Mouse (Mus musculus) adrenal gland (tissue): ENCODE data around the gene Uck2.

ENCODE experiments used
- intact Hi-C: fragments of 180-260 bp; cut with DNase I; formaldehyde crosslinking; loops from one replicate; pipeline ENCODE4 v1.15.1; 2025

Gene Uck2

DNA sequence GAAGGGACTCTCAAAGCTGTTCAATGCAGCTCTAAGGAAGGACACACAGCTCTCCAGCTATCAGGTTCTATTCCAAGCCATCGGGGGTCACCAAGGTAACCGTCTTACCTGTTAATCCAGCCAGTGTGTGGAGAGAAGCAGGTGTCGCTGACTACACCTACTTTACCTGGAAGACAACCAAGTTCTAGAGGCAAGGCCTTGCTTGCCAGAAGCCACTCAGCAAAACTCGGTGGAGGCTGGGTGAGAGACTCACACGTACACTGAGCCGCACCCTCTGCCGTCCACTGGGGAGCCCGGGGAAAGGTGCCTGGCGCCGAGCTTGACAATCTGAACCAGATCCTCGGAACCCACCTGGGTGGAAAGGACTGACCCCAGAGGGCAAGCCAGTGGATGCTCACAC, 23.4 kb downstream of the Uck2 start:
- intact Hi-C loops: no loop called here

DNA sequence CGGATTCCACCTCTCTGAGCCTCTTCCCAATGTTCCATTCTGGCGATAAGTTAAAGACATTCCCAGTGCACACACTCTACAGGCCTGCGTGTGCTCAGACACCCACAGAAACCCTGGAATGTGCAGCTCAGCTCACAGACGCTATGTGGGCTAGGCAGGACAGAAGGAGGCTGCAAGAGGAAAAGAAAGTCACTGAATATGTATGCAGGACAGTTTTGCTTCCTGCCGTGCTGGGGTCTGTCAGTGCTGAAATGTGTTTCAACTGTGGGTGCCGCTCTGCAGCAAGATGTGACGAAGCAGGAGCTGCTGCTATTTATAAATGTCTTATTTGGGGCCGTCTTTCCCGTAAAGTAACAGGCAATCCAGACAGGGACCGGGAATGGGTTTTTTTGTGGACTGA, 25.4 kb downstream of the Uck2 start:
- intact Hi-C loops: no loop called here

DNA sequence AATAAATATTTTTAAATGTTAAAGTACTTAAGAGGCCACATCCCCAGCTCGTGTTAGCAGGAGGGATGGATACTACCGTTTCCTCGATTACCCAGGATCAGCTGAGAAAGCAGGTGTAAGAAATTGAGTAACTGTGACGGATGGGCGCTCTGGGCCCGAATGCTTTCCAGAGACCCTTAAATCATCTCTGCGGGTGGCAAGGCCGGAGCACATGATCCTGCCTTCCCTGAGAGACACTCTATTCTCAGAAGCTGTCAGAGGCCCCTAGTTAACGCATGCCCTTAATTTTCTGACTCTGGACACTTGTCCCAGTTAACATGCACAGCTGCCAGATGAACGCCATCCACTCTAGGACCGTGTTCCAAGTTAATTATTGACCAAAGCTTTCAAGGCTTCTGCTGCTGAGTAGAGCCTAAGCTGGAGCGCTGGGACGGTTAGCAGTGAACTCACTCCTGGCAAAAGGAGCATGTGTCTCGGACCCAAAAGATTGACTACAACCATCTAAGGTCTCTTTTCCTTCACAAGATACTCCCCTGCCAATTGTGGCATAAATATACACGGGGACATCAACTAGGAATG, 28.3 kb downstream of the Uck2 start:
- intact Hi-C loops: no loop called here

DNA sequence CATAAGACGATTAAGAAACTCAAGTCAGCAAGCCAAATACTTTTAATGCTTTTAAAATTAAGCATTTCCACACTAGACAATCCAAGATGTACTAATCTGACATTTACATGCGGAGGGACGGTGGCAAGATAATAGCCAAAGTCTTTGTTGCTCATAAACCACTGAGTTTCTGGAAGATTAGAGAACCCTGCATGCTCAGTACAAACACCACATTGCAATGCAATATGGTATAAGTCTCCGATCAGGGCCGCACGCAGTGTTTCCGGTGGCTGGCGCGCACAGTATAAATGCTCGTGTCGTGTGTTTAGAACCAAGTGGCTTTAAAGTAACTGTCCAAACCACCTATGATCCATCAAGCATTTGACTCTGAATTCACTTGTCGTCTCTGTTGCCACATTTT, 31.5 kb downstream of the Uck2 start:
- intact Hi-C loops: no loop called here

DNA sequence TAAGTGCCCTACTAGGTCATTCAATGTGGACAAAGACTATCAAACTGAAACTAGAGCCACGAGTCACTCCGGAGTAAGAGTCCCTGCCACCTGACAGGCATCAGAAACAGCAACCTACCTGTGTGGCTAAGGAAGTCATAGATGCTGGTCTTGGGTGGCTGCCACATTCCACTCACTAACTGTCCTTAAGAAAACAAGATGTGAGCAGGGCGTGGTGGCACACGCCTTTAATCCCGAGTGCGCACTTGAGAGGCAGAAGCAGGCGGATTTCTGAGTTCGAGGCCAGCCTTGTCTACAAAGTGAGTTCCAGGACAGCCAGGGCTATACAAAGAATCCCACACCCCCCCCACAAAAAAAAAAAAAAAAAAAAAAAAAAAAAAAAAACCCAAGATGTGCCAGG, 35.2 kb downstream of the Uck2 start:
- intact Hi-C loops: no loop called here

DNA sequence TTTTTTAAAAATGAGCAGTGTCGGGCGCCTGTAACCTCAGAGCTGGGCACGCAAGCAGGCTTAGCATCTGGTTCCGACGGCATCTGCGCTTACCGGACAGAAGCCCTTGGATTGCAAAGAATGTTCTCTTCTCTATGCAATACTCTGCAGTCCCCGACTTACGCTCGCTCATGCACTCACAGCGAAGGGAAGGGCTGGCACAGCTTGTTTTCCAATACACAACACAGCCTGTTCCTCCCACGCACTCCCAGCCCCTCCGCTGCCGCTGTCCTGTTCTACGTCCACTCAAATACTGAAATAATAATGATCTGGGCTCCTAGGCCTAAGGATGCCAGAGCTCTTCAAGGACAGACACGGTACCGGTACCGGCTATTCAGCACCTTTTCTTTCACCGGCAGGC, 35.9 kb downstream of the Uck2 start:
- intact Hi-C loops: no loop called here

DNA sequence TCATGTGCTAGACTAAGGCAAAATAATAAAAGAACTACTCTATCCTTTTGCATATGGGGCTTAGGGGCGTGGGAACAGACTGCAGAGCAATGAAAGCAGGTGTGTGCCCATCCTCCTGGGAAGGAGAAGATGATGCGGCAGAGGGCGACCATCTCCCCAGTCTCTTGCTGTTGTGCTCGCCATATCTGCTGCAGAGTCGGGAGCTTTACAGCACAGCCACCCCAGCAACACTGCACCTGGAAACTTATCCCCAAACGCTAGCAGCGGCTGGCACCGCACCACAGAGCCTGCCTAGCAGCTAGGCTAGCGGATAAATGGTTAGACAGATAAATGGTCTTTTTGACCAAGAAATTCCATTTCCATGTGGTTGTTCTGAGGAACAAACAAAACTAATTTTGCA, 37.2 kb downstream of the Uck2 start:
- intact Hi-C loops: no loop called here

DNA sequence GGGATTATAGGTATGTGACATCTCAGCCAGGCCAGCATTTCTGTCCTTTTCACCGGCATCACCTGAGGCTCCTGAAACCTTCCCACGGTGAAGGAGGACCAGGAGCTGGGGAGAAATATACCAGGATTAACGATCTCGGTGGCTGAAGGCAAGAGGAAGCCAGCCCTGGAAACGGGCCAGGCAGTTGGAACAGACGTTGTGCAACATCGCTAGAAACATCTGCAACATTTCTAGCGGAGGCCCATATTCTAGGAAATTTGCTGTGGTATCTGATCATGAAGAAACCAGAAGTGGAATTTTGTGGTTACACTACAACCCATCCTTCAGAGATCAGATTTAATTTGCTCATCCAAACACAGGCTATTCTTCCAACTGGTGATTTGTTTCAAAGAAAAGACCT, 38.1 kb downstream of the Uck2 start:
- intact Hi-C loops: no loop called here

DNA sequence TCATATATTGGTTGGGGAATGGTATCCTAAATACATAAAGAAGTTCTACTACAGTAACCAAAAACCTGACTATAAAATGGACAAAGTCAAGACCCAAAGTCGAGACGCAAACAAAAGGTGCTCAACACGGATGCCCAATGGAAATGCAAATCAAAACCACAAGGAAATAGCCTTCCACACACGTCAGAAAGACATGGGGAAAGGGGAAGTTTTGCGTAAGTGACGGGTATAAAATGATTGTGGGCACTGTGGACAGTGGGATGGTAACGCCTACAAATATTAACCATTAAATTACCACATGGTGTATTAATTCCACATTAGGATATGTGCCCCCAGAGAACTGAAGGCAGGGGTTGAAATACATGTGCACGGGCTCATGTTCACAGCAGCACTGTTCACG, 38.8 kb downstream of the Uck2 start:
- intact Hi-C loops: no loop called here

DNA sequence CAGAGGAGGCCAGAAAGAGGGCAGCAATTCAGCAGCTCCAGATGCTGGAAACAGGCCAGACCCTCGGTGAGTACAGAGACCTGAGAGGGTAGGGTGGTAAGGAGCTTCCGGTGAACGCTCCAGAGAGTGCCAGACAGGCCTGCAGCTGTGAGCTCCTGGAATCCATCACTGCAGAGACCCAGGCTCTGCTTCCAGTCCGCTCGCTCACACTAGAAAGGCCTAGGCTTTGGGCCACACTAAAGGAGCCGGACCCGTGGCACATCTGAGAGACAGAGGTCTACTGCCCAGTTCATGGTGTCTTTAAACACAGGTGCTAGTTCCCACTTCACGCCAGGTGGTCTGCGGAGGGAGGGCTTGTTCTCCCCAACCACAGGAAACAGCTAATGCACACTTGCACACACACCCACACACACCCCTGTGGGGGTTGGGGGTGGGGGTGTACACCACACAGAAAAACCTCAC, 39.9 kb downstream of the Uck2 start:
- intact Hi-C loops: no loop called here

DNA sequence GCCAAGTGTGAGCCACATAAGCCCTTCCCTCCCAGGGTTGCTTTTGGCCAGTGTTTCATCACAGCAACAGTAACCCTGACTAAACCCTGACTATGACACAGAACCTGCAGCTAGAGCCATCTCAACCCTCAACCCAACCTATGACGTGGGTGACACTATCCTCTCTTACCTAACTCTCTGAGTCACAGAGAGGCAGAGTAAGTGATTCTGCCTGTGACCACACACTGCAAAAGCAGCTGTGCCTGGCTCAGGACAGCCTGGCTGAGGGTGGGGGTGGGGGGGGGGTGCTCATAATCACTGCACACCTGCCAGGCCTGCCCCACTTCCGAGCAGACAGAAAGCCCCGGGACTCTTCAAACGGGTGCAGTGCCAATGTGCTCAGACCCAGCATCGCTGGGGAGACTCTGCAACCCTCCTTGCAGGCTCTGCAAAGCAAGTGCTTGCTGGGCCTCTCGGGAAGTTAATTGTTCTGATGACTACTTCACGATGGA, 42.9 kb downstream of the Uck2 start:
- intact Hi-C loops: no loop called here

DNA sequence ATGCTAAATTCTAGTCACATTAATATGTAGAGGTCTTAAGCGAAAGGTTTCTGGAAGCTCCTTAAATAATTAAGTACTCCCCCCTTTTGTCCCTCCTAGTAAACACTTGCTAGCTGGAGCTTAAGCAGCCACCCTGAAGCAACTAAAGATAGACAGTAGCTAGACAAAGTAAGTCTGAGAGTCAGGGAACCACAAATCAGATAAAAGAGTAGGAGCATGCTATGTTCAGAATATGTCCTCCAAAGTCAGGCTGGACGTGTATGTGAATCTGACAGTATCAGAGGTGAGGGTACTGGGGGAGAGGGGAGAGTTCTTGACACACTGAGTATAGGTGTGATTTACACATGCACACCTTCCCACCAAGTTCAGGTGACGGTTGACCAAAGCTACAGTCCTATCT, 43.6 kb downstream of the Uck2 start:
- intact Hi-C loops: no loop called here

DNA sequence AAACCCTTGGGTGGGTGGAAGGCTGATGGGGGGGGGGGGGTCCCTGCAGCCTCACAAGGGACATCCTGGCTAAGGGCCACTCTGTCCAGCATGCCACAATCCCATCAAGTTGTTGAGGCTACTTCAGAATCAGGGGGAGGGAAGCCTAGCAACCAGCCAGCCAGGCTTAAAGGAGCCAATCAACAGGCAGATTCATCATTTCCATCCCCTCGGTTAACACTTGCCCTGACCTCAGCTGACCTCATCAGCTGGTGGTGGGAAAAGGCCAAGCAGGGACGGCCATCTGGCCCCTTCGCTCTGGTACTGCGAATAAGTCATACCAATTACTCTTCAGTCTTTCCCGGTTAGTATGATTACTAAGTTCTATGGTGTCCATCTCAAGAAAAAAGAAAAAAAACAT, 44.8 kb downstream of the Uck2 start:
- intact Hi-C loops: no loop called here

DNA sequence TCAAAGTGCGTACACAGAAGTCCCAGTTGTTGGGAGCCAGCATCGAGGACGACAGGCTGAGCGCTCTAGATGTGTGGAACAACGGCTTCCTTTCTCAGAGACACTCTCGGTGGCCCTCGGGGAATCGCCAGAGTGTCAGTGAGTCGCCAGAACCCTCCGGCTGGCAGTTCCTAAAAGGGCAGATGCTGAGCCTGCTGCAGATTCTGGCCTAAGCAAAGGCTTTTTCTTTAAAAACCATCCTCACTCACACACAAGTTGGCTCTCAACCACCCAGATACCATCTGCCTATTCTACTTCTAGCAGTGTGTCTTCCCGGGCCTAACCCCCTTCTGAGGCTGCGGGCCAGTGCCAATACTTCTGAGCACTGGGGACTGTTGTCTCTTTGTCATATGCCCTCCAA, 45.2 kb downstream of the Uck2 start:
- intact Hi-C loops: no loop called here

DNA sequence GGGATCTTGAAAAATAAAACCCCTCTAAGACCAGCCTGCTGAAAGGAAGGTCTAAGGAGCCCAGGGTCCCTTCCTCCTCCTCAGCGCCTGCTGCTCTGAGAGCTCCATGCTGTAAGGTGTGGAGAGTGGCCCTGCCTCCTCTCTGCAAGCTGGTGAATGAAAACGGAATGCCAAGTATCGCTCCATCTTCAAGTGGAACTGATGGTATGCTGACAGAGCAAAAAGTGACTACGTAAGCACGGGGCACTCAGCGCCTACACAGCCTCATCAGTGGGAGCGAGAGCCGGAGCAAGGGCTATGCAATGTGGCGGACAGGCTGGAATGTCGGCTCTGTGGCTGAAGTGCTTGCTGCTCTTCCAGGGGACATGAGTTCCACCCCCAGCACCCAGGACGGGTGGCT, 47.3 kb downstream of the Uck2 start:
- intact Hi-C loops: no loop called here

DNA sequence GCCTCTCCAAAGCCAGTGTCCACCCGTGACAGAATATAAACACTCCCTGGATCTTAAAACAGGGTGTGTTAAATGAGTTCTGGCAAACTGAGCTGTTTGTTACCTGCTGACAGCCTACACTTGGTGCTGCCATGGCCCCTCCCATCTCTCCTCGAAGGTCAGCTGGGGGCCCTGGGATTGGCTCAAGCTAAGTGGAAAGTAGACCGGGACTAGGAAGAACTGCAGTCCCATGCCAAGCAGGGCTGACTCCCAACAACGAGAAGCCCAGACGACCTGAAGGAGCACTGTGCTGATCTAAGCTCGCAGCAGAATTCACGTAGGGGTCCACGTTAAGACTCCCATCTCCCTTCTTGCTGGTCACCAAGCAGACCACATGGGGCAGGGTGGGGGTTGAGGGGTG, 48.3 kb downstream of the Uck2 start:
- intact Hi-C loops: no loop called here

DNA sequence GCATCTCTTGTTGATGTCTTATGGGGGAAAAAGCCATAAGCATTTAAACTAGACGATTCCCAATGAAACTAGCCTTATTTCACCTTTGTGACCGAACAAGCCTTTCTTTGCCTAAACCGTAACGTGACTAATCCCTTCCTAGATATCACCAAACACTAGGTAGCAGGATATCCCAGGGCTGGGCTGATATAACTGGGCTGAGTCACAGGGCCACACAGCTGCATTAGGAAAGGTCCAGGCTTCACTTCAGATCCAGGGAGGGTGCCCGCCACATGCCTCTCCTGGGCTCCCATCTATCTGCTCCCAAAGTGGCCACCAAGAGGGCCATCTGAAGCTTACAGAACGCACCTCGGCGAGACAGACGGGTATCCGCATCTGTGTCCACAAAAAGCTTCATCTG, 50.8 kb downstream of the Uck2 start:
- intact Hi-C loops: loop anchor here (5.0 kb wide), 1 partner anchor 53 kb away; the partner anchor contains the start of gene Uck2

DNA sequence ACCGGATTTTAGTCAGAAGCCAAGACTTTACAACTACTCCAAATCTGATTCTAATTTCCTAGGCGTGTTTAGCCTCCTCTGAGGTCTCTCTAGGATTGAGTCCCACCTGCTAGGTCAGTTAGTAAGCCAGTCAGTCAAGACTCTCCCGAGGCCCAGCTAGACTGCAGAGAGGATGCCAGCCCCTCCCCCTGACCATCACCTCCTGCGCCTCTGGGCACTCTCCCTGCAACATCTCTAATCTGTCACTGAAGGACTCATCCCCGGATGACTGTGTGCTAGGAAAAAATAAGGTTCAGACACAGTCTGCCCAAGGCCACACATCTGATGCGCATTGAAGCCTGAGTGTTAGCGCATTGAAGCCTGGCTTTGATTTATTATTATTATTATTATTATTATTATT, 52.2 kb downstream of the Uck2 start:
- intact Hi-C loops: loop anchor here (5.0 kb wide), 1 partner anchor 54 kb away; the partner anchor contains the start of gene Uck2

DNA sequence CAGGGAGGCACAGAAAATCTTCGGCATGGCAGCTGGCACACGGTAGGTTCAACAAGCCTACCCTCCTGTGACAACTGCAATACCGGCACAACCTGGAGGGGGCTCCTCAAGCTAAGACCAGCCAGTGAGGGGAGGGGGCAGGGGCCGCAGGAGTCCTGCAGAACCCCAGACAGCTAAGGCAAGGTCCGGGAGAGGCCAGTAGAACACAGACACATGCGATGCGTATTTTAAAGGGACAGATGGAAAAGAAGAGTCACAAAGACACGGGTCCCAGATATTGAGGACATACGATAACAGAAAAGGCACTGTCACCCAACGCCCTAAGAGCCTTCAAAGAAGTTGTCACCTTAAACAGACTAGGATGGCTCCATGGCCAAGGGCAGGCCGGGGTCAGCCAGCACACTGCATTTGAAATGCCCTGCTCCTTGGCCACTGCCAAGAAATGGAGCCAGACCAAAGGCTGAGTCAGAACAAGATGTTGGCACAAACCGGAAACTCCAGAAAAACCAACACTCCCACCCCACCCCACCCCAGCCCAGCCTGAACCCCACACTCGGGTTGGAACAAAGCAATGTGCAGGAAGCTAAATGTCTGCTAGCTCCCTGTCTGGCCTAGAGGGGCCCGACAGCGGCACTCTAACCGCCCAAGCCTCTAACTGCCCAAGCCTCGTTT, 53.4 kb downstream of the Uck2 start:
- intact Hi-C loops: loop anchor here (5.0 kb wide), 1 partner anchor 56 kb away; the partner anchor contains the start of gene Uck2

DNA sequence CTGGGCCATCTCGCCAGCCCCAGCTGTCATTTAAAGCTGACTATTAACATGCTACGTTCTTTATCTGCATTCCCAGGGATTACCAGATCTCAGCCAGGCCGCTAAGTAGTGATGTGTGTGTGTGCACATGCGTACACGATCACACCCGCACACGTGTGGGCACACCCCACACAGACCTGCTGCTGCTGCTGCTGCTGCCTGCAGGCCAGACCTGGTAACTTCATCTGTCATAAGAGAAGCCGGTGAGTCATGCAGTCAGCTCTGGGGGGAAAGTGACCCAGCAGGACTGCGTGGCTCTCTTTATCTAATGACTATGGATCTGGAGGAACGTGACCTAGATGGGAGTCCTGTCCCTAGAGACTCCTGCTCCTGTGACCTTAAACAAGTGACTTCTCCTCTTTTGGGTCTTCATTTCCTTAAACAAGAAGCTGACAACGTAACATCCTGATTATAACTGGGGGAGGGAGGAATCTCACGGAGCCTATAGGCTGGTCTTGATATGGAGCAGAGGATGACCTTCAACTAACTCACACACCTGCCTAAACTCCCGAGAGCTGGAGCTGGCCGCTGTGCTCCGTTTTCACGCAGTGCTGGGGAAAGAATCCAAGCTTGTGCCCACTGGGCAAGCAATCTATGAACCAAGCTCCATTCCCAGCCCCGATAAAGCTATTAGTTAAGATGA, 54.0 kb downstream of the Uck2 start:
- intact Hi-C loops: loop anchor here (5.0 kb wide), 1 partner anchor 56 kb away; the partner anchor contains the start of gene Uck2

DNA sequence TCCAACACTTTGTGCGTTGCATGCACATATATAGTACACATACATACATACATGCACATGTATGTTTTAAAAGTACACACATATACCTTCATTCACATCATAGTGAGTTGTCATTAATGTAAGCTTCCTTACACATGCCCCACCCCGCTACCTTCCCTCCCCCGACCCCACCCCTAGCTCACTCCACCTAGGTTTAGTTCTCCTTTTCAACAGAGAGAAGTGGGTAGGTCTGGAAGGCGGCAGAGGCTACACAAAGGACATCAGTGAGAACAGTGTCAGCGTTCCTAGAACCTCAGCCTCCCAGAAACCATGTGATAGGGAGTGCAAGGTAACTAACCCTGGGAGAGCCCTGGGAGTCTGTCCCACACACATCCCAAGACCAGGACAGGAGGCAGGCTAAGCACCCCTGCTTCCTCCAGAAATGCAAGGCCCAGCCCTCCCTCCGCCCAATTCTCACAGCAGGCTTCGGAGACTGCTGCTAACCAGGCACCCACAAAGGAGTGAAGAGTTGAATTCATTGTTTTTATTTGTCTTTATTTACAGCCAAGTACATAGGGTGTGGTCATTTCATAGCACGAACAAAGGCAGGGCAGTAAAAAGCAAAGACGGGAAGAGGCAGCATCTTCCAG, 62.6 kb downstream of the Uck2 start:
- intact Hi-C loops: no loop called here
